ENCODE assay signal across 22 mouse cellular contexts in genomic region chr16:45375506-45376225, GRCm38 (mm10). TPM values are rescaled to one million over a fixed set of nuclear protein-coding genes. Genes with fewer than 3 reads are reported as not detected.
DNase-seq lines count a peak whose midpoint lies in the region; ATAC-seq and TF ChIP-seq lines count a peak whose summit lies in the region.
"Had no signal": no experiment of that assay in that cellular context is flagged by ENCODE, and none has a peak within 500 bp of the region (broad histone marks: within the 10 kb centered on the region; RNA-seq: fewer than 3 reads in every experiment).

No protein-coding gene starts in this region.

- no peak for TF ChIP-seq CTCF in gastrocnemius, adult 2 months (IDR thresholded peaks at IDR 0.05)
- TF ChIP-seq CTCF in brain, embryonic 14.5 days (IDR thresholded peaks at IDR 0.05; ENCODE audit: borderline replicate concordance, extremely low read depth, insufficient read depth, insufficient read length), result no peak

- WGBS in limb, embryonic 13.5 days, result 72% methylated on average over 2 of the region's 2 CpGs
- WGBS in limb, embryonic 10.5 days, result 76% methylated on average over 2 of the region's 2 CpGs

- no peak overlapping the region for H3K4me2 ChIP-seq in limb, embryonic 13.5 days (replicated peaks)
- H3K4me2 ChIP-seq: heart, embryonic 12.5 days; hindbrain, embryonic 13.5 days; intestine, embryonic 15.5 days; limb, embryonic 12.5 days; neural tube, embryonic 15.5 days had no signal

- DNase-seq in gastrocnemius, adult 2 months, result no peak
- no peak for DNase-seq in gastrocnemius, adult 8-10 months (ENCODE audit: low spot score in 2 of 2)
- no peak for DNase-seq in limb, embryonic 10.5 days (ENCODE audit: low spot score)
- DNase-seq in brain, embryonic 14.5 days (ENCODE audit: low read depth), result peak; percentile 57
- DNase-seq in lung, postnatal 10 days, result peak; percentile 13
- no peak for DNase-seq in embryo, embryonic 10 days (ENCODE audit: low spot score)
- DNase-seq in left cerebral cortex, postnatal 14 days (ENCODE audit: low spot score in 2 of 2), result no peak
- DNase-seq: adrenal gland, postnatal 36 days; B cell, adult 2 months; gastrocnemius, postnatal 10 days; right cerebral cortex, postnatal 25 days; thymus, postnatal 14 days had no signal

- H3K4me3 ChIP-seq in gastrocnemius, adult 2 months, result no peak overlapping the region
- H3K4me3 ChIP-seq in limb, embryonic 13.5 days, result no peak overlapping the region
- H3K4me3 ChIP-seq in limb, embryonic 10.5 days, result no peak overlapping the region
- H3K4me3 ChIP-seq: erythroblast, embryonic 14.5 days; heart, embryonic 12.5 days; hindbrain, embryonic 13.5 days; intestine, embryonic 15.5 days; limb, embryonic 12.5 days; neural tube, embryonic 15.5 days had no signal

- no peak overlapping the region for H3K9ac ChIP-seq in limb, embryonic 13.5 days
- H3K9ac ChIP-seq: heart, embryonic 12.5 days; hindbrain, embryonic 13.5 days; intestine, embryonic 15.5 days; limb, embryonic 12.5 days; liver, embryonic 14.5 days; neural tube, embryonic 15.5 days had no signal

- peak; percentile 44; the same call in 1 of the 2 replicates for ATAC-seq in limb, embryonic 13.5 days (ENCODE audit: low FRiP score, low read depth)
- ATAC-seq: intestine, embryonic 15.5 days had no signal

- no peaks in the 10 kb centered on the region for H3K36me3 ChIP-seq in limb, embryonic 13.5 days
- H3K36me3 ChIP-seq in limb, embryonic 10.5 days, result no peaks in the 10 kb centered on the region
- H3K36me3 ChIP-seq: heart, embryonic 12.5 days; intestine, embryonic 15.5 days; limb, embryonic 12.5 days had no signal

- peaks cover 8% of the 10 kb centered on the region; the same call in 1 of the 2 replicates for H3K4me1 ChIP-seq in limb, embryonic 13.5 days
- H3K4me1 ChIP-seq in limb, embryonic 10.5 days, result no peaks in the 10 kb centered on the region
- H3K4me1 ChIP-seq: heart, embryonic 12.5 days; hindbrain, embryonic 13.5 days; intestine, embryonic 15.5 days; limb, embryonic 12.5 days; neural tube, embryonic 15.5 days had no signal

- TF ChIP-seq POLR2A in brain, embryonic 14.5 days (IDR thresholded peaks at IDR 0.05; ENCODE audit: borderline replicate concordance, extremely low read depth, insufficient read depth, insufficient read length, poor library complexity, severe bottlenecking), result no peak

- intact Hi-C loops in gastrocnemius, adult 2 months (cut with DNase I), result loop anchor here (5.0 kb wide), 1 partner anchor 43 kb away; no protein-coding TSS in a partner anchor
- intact Hi-C loops in left cerebral cortex, postnatal 14 days (cut with DNase I), result no loop called here

- peak overlapping the region; percentile 75 for H3K27ac ChIP-seq in gastrocnemius, adult 2 months
- no peak overlapping the region for H3K27ac ChIP-seq in limb, embryonic 13.5 days
- H3K27ac ChIP-seq in limb, embryonic 10.5 days, result no peak overlapping the region
- H3K27ac ChIP-seq: hindbrain, embryonic 13.5 days; intestine, embryonic 15.5 days; kidney, postnatal 0 days; limb, embryonic 12.5 days; liver, embryonic 14.5 days; neural tube, embryonic 15.5 days had no signal

- H3K9me3 ChIP-seq in limb, embryonic 13.5 days, result no peaks in the 10 kb centered on the region
- H3K9me3 ChIP-seq in limb, embryonic 10.5 days (replicated peaks), result no peaks in the 10 kb centered on the region
- H3K9me3 ChIP-seq: heart, embryonic 12.5 days; hindbrain, embryonic 13.5 days; intestine, embryonic 15.5 days; limb, embryonic 12.5 days; neural tube, embryonic 15.5 days had no signal

- H3K27me3 ChIP-seq in limb, embryonic 13.5 days, result no peaks in the 10 kb centered on the region
- H3K27me3 ChIP-seq in limb, embryonic 10.5 days (ENCODE audit: low read depth, poor library complexity, severe bottlenecking), result no peaks in the 10 kb centered on the region
- H3K27me3 ChIP-seq: heart, embryonic 12.5 days; hindbrain, embryonic 13.5 days; intestine, embryonic 15.5 days; limb, embryonic 12.5 days; neural tube, embryonic 15.5 days had no signal

RNA-seq across cellular contexts. Expression of gene Cd200, which starts 33.2 kb away (rescaled TPM):
- 10 to 100 TPM; 10.4 to 20.1 TPM for total RNA-seq in gastrocnemius, adult 2 months (2021)
- 10 to 100 TPM; 10.7 to 28.3 (median 18.0) TPM for total RNA-seq in gastrocnemius, adult 8-10 months (2022)
- 23.3 TPM in 2 replicates for polyA plus RNA-seq in limb, embryonic 13.5 days (2015; fragmentation: Nextera tagmentation; extraction: Ambion mirVana)
- 2.3 and 3.7 TPM in 2 replicates for polyA plus RNA-seq in limb, embryonic 10.5 days (2016; fragmentation: Nextera tagmentation; extraction: Ambion mirVana)
- 179 and 203 TPM in 2 replicates for polyA plus RNA-seq in brain, embryonic 14.5 days (2012; rRNA removed)
- total RNA-seq in left cerebral cortex, postnatal 14 days (2021), result 100 to 1,000 TPM; 158 to 160 TPM
- total RNA-seq: megakaryocyte-erythroid progenitor cell, adult 5-6 weeks had no signal

Comparison
In these comparisons a context has a peak if more than half of its experiments do, and no peak if none do; other contexts are left out.
1. DNase-seq: peak in brain, embryonic 14.5 days (single experiment) and lung, postnatal 10 days (single experiment); none in gastrocnemius, adult 2 months (single experiment), gastrocnemius, adult 8-10 months (0 of 2), limb, embryonic 10.5 days (single experiment), embryo, embryonic 10 days (single experiment) and left cerebral cortex, postnatal 14 days (0 of 2).
2. RNA of gene Cd200, which starts 33.2 kb away (total RNA-seq): 158 to 160 TPM in left cerebral cortex, postnatal 14 days; 10.4 to 20.1 TPM in gastrocnemius, adult 2 months and 10.7 to 28.3 TPM in gastrocnemius, adult 8-10 months; every median in the first group is over 4 times any median in the second.